Mouse (Mus musculus): ENCODE data around the gene B3gnt6. TPM values are rescaled to one million over a fixed set of nuclear protein-coding genes. Genes with fewer than 3 reads are reported as not detected.
A peak's percentile ranks its signal among the peaks of the same experiment; 100 is the strongest.

Gene B3gnt6
- 0.09 TPM in 1 of 2 replicates, not detected in the other for polyA plus RNA-seq (2014; fragmentation: Nextera tagmentation; extraction: Ambion mirVana)

DNA sequence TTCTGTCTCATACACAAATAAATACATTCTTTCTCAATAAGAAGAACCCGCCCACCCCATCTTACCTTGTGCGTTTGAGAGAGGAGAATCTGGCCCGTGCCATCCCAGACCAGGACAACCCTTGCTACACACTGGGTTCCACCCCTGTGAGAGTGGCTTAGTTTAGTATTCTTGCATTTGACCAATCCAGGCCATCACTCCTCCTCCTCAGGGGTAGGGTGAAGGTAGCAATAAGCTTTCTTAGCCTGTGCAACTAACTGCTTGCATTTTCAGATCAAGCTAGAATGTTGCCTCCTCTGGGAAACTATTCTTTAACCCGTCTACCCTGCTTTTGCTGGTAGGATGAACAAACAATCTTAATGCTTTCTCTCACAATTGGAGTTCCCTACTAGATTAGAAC lies at the start of gene B3gnt6:
B3gnt6 (minus strand) TSS at position 101 of the 400 bp plus-strand sequence.
- Histone ChIP-seq H3K27me3 (replicated peaks; ENCODE audit: control insufficient read depth, insufficient read depth, low read length) (peaks cover 19% of the 10 kb centered on the region), H3K9ac (ENCODE audit: low read depth, low read length) (no peak within 1 kb of the TSS), H3K4me3 (ENCODE audit: low read depth, low read length) (no peak within 1 kb of the TSS), H3K4me2 (no peak within 1 kb of the TSS), H3K36me3 (ENCODE audit: control insufficient read depth, insufficient read depth, low read length) (no peaks in the 10 kb centered on the region), H3K4me1 (replicated peaks; ENCODE audit: control insufficient read depth, insufficient read depth, low read length) (no peaks in the 10 kb centered on the region; the same call in 1 of the 2 replicates), H3K27ac (ENCODE audit: low read depth, low read length) (no peak within 1 kb of the TSS), H3K9me3 (ENCODE audit: control insufficient read depth, low read length) (no peaks in the 10 kb centered on the region)
- DNase-seq (ENCODE audit: low spot score) (no peak), ATAC-seq (replicated peaks; ENCODE audit: low FRiP score) (no peak)
- WGBS: 82% methylated on average over 4 of the region's 4 CpGs

DNA sequence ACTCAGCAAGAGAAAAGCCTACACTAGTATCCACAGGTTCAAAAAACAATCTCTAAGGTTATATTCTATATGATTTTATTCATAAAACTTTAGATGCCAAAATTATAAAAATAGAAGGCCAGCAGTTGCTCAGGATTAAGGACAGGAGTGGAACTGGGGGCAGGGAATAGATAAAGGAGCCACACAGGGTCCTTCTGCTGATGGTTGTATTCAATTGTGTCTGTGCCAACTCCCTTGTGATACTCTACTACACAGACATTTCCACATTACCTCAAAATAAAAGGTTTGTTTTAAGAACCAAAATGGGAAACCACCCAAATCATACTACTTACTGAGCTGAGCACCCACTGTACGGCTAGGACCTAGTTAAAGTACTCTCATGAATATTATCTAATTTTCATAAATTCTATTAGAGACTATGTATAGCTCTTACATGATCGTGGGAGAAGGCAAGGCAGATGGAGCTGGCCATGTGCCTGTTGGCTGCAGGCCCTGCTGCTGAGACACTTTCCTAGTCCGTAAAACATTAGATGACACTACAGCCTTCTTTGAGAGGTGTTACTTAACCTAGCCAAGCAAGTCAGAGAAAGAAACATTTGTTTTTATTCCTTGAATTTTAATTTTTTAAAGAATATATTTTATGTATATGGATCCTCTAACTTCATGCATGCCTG lies 37.5 kb upstream of the B3gnt6 start:
- Histone ChIP-seq H3K4me3 (ENCODE audit: low read depth, low read length) (no peak overlapping the region), H3K4me2 (no peak overlapping the region), H3K9me3 (ENCODE audit: control insufficient read depth, low read length) (no peaks in the 10 kb centered on the region), H3K27me3 (replicated peaks; ENCODE audit: control insufficient read depth, insufficient read depth, low read length) (no peaks in the 10 kb centered on the region), H3K27ac (ENCODE audit: low read depth, low read length) (no peak overlapping the region), H3K9ac (ENCODE audit: low read depth, low read length) (no peak overlapping the region), H3K4me1 (replicated peaks; ENCODE audit: control insufficient read depth, insufficient read depth, low read length) (no peaks in the 10 kb centered on the region), H3K36me3 (ENCODE audit: control insufficient read depth, insufficient read depth, low read length) (no peaks in the 10 kb centered on the region)
- DNase-seq (ENCODE audit: low spot score): no peak
- WGBS: 94% methylated on average over 3 of the region's 3 CpGs
- ATAC-seq (replicated peaks; ENCODE audit: low FRiP score): no peak

DNA sequence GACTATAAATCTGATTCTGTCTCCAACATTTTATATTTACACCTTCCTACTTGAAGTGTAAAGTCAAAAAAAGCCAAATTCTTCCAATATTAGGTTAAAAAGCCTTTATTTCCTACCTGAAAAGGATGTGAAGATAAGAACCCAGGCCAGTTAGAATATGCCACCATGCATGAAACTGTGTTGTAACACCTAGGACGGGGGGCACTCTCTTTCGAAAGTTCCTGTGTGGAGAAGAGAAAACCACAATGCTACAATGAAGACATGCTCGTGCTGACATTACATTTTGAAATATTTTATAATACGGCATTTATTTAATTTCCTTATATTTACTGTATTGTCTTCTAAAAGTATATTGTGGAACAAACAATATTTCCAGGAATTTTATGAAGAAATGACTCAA lies 24.5 kb upstream of the B3gnt6 start:
- no peak for DNase-seq (ENCODE audit: low spot score)
- H3K9ac ChIP-seq (ENCODE audit: low read depth, low read length): no peak overlapping the region
- H3K36me3 ChIP-seq (ENCODE audit: control insufficient read depth, insufficient read depth, low read length): 0 out of 2 replicates have a peak, but pooled peaks cover 2% of the 10 kb centered on the region
- no peak overlapping the region for H3K27ac ChIP-seq (ENCODE audit: low read depth, low read length)
- no peak overlapping the region for H3K4me2 ChIP-seq
- H3K27me3 ChIP-seq (replicated peaks; ENCODE audit: control insufficient read depth, insufficient read depth, low read length): no peaks in the 10 kb centered on the region
- no peaks in the 10 kb centered on the region for H3K4me1 ChIP-seq (replicated peaks; ENCODE audit: control insufficient read depth, insufficient read depth, low read length)
- no peaks in the 10 kb centered on the region for H3K9me3 ChIP-seq (ENCODE audit: control insufficient read depth, low read length)
- WGBS: 76% methylated on average over 4 of the region's 4 CpGs
- no peak overlapping the region for H3K4me3 ChIP-seq (ENCODE audit: low read depth, low read length)
- no peak for ATAC-seq (replicated peaks; ENCODE audit: low FRiP score)

DNA sequence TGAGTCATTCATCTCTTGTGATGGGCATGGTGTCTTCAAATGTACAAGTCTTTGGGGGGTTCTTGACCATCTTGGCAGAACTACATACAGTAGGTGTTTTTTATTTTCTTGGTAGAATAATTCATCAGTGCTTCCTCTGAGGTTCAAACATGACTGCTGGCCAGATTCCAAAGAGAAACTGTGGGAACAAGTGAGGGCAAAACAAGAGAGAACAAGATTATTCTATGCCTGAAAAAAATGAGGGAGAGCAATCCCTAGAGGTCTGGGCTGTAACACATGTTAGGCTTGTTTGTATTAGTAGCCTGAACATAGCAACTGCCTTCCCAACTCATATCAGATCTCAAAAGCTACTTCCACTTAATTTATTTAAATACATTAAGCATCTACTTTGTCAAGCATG lies 17.4 kb upstream of the B3gnt6 start:
- H3K36me3 ChIP-seq (ENCODE audit: control insufficient read depth, insufficient read depth, low read length): no peaks in the 10 kb centered on the region; the same call in 1 of the 2 replicates
- H3K27me3 ChIP-seq (replicated peaks; ENCODE audit: control insufficient read depth, insufficient read depth, low read length): no peaks in the 10 kb centered on the region
- no peak overlapping the region for H3K9ac ChIP-seq (ENCODE audit: low read depth, low read length)
- no peak for ATAC-seq (replicated peaks; ENCODE audit: low FRiP score)
- no peak overlapping the region for H3K4me2 ChIP-seq
- H3K4me3 ChIP-seq (ENCODE audit: low read depth, low read length): no peak overlapping the region
- H3K9me3 ChIP-seq (ENCODE audit: control insufficient read depth, low read length): no peaks in the 10 kb centered on the region
- no peak for DNase-seq (ENCODE audit: low spot score)
- H3K4me1 ChIP-seq (replicated peaks; ENCODE audit: control insufficient read depth, insufficient read depth, low read length): no peaks in the 10 kb centered on the region
- H3K27ac ChIP-seq (ENCODE audit: low read depth, low read length): no peak overlapping the region

DNA sequence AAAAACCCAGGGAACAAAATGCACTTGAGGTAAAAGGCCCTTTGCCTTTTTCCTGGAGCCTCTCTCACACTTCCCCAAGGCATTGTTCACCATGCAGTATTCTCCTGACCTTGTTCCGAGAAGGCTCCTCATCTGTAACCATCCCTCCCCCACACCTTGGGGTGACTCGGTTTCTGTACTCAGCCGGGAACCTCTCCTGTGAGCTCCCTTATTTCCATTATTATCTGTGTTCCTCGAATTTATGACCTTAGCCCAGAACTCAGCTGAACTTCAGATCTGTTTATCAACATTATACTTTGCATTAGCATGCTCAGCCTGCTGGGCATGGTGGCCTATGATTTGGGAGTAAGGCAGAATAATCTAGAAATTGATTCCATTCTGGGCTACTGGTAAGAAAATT lies 3.7 kb upstream of the B3gnt6 start:
- ATAC-seq (replicated peaks; ENCODE audit: low FRiP score): no peak
- WGBS: 69% methylated on average over 4 of the region's 4 CpGs
- DNase-seq (ENCODE audit: low spot score): no peak
- no peaks in the 10 kb centered on the region for H3K36me3 ChIP-seq (ENCODE audit: control insufficient read depth, insufficient read depth, low read length)
- H3K27ac ChIP-seq (ENCODE audit: low read depth, low read length): no peak overlapping the region
- H3K4me2 ChIP-seq: no peak overlapping the region
- no peaks in the 10 kb centered on the region for H3K9me3 ChIP-seq (ENCODE audit: control insufficient read depth, low read length)
- H3K27me3 ChIP-seq (replicated peaks; ENCODE audit: control insufficient read depth, insufficient read depth, low read length): no peaks in the 10 kb centered on the region
- no peak overlapping the region for H3K4me3 ChIP-seq (ENCODE audit: low read depth, low read length)
- no peaks in the 10 kb centered on the region for H3K4me1 ChIP-seq (replicated peaks; ENCODE audit: control insufficient read depth, insufficient read depth, low read length)
- H3K9ac ChIP-seq (ENCODE audit: low read depth, low read length): no peak overlapping the region

DNA sequence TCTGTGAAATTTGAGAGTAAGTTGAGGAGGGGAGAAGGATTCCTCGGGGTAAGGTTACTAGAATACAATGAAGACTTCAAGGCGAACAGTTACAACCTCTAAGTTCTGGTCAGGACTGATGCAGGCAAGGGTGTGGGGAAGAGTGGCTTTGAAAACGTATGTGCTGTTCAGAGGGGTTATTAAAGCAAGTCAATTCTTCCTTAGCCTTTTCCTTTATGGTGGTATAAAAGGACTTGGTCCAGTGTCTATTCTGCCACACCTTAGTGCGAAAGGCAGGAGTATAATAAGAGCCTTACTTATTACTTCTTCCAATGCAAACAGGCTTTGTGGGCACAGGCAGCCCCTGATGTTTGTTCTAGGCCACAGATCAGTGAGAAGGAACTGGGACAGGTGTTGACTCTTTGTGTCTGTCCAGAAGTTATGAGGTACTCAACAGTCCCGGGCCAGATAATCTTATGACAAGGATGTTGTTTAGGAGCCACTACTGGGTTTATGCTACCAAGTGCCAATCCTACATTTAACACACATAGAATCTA lies 2.3 kb upstream of the B3gnt6 start:
- H3K27ac ChIP-seq (ENCODE audit: low read depth, low read length): no peak overlapping the region
- DNase-seq (ENCODE audit: low spot score) (no peak), ATAC-seq (replicated peaks; ENCODE audit: low FRiP score) (no peak)
- no peaks in the 10 kb centered on the region for H3K4me1 ChIP-seq (replicated peaks; ENCODE audit: control insufficient read depth, insufficient read depth, low read length)
- H3K4me2 ChIP-seq: no peak overlapping the region
- no peak overlapping the region for H3K4me3 ChIP-seq (ENCODE audit: low read depth, low read length)
- 84% methylated on average over 5 of the region's 5 CpGs for WGBS
- no peaks in the 10 kb centered on the region for H3K36me3 ChIP-seq (ENCODE audit: control insufficient read depth, insufficient read depth, low read length)
- no peaks in the 10 kb centered on the region for H3K27me3 ChIP-seq (replicated peaks; ENCODE audit: control insufficient read depth, insufficient read depth, low read length)
- no peak overlapping the region for H3K9ac ChIP-seq (ENCODE audit: low read depth, low read length)
- no peaks in the 10 kb centered on the region for H3K9me3 ChIP-seq (ENCODE audit: control insufficient read depth, low read length)

DNA sequence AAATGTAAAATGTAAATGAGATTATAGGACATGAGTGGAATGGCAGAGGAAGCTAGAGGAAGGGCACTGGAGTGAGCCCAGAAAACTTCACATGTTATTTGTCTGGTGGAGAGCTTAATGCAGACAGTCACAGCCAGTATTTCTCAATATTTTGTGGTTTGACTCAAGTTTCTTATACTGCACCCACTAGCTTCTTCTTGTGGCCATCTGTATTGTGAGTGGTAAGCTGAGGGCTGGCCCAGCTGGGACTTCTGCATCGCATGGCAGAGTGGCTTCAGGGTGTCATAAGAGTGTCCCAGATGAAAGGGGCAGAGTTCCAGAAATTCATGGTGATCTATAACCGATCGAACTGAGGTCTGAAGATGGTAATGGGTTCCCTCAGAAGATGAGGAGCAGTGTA lies 1.1 kb upstream of the B3gnt6 start:
- Histone ChIP-seq H3K9me3 (ENCODE audit: control insufficient read depth, low read length) (no peaks in the 10 kb centered on the region), H3K4me2 (no peak overlapping the region), H3K27ac (ENCODE audit: low read depth, low read length) (no peak overlapping the region), H3K36me3 (ENCODE audit: control insufficient read depth, insufficient read depth, low read length) (no peaks in the 10 kb centered on the region), H3K4me1 (replicated peaks; ENCODE audit: control insufficient read depth, insufficient read depth, low read length) (no peaks in the 10 kb centered on the region), H3K9ac (ENCODE audit: low read depth, low read length) (no peak overlapping the region), H3K27me3 (replicated peaks; ENCODE audit: control insufficient read depth, insufficient read depth, low read length) (peaks cover 9% of the 10 kb centered on the region), H3K4me3 (ENCODE audit: low read depth, low read length) (no peak overlapping the region)
- 79% methylated on average over 3 of the region's 3 CpGs for WGBS
- DNase-seq (ENCODE audit: low spot score) (no peak), ATAC-seq (replicated peaks; ENCODE audit: low FRiP score) (no peak)

DNA sequence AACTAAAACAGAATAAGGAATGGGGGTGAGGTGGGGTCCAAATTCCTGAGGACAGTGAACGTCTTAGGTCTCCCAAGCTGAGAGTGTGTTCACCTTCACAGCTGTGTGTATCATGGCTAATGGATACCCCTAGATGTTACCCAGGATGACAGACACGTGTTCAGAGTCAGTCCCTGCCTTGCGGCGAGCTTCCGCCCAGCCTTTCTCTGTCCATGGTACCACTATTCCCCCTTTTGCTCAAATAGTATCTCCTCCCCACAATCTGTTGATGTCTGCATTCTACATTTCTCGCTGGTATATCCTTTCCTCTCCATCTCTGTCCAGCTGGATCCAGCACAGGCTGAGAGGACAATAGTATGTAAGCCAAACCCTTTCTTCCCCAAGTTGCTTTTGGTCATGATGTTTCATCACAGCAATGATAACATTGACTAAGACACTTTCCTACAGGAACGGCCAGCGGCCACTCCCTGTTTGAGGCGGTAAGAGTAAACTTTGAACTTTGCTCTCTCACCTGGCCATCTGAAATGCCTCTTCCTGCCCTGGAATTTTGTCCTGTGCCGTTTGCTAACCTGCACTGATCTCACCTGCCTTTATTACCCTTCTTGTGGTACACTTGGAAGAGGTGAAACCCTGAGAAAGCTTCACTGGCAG lies 4.0 kb downstream of the B3gnt6 start:
- Histone ChIP-seq H3K9ac (ENCODE audit: low read depth, low read length) (no peak overlapping the region), H3K27me3 (replicated peaks; ENCODE audit: control insufficient read depth, insufficient read depth, low read length) (peaks cover 43% of the 10 kb centered on the region), H3K4me2 (no peak overlapping the region), H3K36me3 (ENCODE audit: control insufficient read depth, insufficient read depth, low read length) (no peaks in the 10 kb centered on the region), H3K4me3 (ENCODE audit: low read depth, low read length) (no peak overlapping the region), H3K9me3 (ENCODE audit: control insufficient read depth, low read length) (no peaks in the 10 kb centered on the region), H3K27ac (ENCODE audit: low read depth, low read length) (no peak overlapping the region), H3K4me1 (replicated peaks; ENCODE audit: control insufficient read depth, insufficient read depth, low read length) (peaks cover 10% of the 10 kb centered on the region)
- 0 out of 2 replicates have a peak, but pooled peaks have one; percentile 24 for ATAC-seq (replicated peaks; ENCODE audit: low FRiP score)
- DNase-seq (ENCODE audit: low spot score): peak; percentile 33
- 37% methylated on average over 10 of the region's 10 CpGs for WGBS

Measured in liver, embryonic 11.5 days (tissue).